Mouse (Mus musculus) adrenal gland, postnatal 14 days (tissue): ENCODE measurements around the gene Scamp2. TPM values are rescaled to one million over a fixed set of nuclear protein-coding genes. Genes with fewer than 3 reads are reported as not detected.

Experiments
- DNase-seq: peaks from one replicate; pipeline ENCODE4 v3.0.0; 2021; ENCODE audit warnings: mixed read lengths
- total RNA-seq: library from RNA; stranded (reverse); gene quantifications from 2 replicates; pipeline ENCODE4 v1.2.3, GENCODE M21; 2021

The Scamp2 gene
- total RNA-seq, 1 experiment from 2014 or later, result 41.8 TPM

DNA sequence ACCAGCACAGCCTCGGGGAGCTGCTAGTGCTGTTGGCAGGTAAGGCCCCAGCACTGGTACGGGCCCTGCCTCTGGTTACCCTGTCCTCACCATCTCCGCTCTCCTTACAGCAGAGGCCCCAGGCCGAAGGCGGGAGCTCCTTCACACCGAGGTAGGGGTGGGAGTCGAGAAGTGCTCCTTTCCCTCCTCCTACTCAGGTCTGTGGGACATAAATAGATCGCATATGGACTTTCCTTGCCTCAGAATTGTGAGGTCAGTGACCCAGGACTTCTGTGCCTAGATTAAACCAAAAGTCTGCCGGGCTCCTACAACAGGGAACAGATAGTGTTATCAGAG lies 33.4 kb downstream of the Scamp2 start:
- no peak for DNase-seq

GRCm38 (mm10) chr9:57597265-57597664 lies 36.5 kb downstream of the Scamp2 start:
- DNase-seq, result no peak

DNA sequence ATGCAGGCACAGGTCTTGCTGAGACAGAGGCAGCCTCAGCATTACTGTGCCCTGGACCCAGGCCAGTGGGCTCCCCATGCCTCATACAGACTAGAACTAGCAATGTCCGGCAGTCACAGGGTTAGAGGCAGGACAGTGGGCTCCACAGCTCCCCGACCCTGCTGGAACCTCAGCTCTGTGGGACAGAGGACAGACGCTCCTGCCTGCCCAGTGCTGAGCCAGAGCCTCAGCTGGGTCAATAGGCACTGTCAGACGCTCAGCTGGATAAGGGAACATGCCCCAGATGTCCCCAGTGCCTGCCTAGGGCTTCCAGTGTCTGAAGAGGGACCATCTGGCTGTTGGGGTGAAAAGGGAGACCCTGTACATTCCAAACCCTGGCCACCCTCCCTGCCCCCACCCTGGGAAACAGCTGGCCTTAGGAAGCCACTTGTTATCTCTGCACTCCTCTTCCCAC lies 37.2 kb downstream of the Scamp2 start:
- no peak for DNase-seq

DNA sequence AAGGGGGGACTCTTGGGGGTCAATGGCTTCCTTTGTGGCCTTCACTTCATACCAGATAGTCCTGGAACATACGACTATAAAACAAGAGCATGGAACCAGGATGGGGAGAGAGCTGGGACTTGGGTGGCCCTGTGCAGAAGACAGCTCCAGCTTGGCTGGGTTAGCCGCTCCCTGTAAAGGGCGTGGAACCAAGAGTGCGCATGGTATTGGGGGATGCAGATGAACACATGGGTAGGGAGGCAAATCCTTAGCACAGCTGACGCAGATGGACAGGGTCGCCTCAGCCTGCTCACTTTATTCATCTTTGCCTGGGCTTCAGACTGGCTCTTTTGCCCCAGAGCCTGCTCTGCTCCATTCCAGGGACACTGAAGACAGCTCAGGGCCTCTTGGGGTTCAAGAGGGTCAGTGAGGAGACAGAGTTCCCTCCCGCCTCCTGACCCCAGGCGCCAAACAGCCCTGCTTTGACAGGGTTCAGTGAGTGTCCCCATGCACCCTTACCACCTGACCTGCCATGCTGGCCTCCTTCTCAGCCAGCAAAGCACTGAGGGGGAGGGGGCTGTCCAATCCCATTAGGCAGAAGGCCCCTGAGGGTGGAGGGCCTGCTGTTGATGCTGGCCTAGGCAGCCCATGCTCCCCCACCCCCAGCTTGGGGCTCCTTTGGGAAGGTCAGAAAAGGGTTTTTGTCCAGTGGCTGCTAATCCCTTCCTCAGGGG lies 38.3 kb downstream of the Scamp2 start:
- no peak for DNase-seq

DNA sequence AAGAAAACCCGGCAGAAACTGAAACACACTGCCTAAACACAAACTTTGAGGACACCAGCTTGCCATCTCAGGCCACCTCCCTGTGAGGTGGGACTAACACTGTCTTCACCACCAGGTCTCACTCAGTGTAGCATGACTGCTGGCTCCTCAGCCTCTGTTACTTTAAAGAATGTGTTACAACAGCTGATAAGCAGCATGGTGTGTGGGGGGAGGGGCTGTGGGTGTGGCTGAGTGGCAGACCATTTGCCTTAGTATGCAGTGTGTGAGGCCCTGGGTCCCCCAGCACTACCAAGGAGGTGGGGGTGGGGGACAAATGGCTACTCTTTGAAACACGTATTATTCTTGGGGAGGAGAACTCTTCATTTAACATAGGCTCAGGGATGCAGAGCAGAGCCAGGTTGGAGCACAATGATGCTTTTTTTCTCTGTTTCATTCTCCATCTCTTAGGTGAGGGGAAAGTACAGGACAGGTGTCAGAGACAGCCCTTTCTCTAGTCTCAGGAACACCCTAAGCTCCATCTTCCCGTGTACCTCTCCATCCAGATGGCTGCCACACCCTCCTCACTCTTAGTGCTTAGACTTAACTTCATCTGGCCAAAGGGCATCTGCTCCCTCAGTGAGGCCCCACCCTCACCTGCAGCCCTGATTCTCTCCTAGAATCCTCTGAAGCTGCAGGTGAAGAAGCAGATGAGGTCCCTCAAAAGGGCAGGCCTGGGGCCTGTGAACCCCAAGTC lies 40.0 kb downstream of the Scamp2 start:
- DNase-seq, result no peak

- no peak for DNase-seq
These were observed 40.6 kb downstream of the Scamp2 start for GRCm38 (mm10) chr9:57601353-57601706.

DNA sequence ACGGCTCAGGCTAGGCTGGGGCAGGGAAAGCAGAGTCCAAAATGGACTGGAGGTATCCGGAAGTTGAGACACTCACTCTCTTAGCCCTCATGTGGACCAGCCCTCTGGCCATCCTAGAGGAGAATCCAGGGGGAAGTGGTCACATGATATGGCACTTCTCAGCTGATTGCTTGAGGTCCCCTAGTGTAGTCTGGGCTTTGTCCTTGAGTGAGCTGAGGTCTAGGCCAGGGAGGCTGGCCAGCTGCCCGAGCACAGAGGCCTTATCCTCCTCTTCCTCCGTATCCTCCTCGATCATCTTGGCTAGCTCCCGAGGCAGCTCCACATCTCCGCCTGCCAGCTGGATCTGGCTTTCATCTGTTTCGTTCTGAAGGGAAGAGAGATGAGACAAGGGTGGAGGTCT lies 41.4 kb downstream of the Scamp2 start:
- no peak for DNase-seq

DNA sequence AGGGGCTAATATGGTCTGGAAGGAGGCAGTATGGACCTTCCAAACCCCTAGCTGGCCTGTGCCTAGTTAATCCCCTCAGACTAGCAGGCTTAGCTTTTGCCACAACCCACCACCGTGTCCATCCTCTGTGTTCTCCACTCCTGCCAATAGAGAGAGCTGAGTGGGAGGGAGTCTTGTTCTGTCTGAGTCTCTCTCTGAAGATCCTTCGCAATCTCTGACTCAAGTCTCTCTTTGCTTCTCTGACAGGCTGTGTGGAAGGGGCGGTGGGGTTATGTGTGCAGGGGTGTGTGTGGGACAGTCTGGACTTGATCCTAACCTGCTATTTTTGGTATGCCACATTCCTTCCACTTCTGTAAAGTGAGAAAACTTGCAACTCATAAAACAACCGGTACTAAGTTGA lies 44.1 kb downstream of the Scamp2 start:
- DNase-seq, result no peak

DNA sequence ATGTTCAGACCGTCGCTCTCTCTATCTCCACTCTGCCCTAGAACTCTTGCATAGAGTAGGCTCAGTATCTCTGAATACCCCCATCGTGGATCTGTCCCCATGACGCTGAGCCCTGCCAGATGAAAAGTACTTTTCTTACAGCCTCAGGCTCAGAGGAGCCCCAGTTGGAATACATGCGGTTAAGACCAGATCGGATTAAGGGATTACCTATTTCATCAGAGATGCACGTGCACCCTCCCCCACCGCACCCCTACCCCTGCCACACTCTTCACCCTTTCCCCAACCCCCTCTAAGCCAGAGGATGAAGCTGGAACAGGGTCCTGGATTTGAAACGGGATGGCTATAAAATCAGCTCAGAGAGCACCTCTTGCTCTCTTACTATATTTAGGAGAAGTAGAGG lies 44.8 kb downstream of the Scamp2 start:
- DNase-seq, result no peak

- peak; percentile 83 for DNase-seq
These were observed 45.6 kb downstream of the Scamp2 start, which contains the start of gene Cplx3 for GRCm38 (mm10) chr9:57606139-57606851. TSS of gene Cplx3 (minus strand) at chr9:57606281.

DNA sequence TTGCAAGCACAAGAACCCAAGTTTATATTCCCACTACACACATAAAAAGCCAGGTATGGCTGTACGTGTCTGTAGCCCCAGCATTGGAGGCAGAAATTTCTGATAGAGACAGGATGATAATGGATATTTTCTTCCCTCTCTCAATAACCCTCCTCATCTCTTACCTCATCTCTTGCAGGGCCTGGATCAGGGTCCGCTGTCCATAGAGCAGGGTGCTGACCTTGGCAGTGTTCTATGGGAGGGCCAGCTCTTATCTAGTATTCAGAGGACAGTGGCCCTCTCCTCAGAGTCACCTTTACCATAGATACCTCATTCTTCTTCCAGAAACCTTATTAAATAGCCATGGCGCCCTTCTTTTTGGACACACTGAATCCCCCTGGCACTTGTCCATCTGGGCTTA lies 49.1 kb downstream of the Scamp2 start:
- no peak for DNase-seq

DNA sequence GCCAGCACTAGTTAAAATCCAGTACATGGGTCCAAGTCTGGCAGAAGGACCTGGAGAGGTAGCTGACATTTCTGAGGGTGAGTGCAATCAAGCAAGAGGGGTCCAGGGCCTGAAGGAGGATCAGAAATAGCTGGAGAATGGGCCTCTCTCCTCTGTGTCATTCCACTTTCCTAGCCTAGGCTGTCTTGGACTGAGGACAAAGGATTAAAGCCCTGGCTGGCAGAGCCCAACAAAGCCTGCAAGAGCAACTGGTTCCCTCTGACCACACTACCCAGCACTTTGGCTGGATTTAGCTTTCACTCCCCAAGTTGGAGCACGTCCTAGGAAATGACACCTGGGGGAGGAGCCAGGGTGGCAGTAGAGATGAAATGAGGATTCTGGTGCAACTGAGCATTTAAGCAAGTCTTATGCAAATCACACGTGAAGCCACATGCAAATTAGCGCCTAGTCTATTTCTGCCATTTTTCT lies 49.6 kb downstream of the Scamp2 start:
- no peak for DNase-seq

DNA sequence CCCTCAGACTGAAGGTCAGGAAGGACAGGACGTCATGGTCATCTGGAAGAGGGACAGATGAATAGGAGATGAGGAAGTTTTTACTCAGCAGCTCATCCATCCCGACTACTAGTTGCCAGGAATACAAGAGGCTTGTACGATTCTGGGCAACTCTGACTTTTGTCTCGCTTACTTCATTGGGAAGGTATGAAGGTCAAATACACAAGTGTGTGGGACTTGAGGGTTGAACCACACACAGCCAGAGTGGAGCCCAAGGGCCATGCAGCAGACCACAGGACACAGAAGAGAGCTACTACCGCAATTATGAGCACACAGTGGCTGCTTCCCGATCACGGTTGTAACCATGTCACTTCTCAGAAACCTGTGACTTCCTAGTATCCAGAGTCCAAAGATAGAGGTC lies 51.8 kb downstream of the Scamp2 start:
- DNase-seq, result no peak

DNA sequence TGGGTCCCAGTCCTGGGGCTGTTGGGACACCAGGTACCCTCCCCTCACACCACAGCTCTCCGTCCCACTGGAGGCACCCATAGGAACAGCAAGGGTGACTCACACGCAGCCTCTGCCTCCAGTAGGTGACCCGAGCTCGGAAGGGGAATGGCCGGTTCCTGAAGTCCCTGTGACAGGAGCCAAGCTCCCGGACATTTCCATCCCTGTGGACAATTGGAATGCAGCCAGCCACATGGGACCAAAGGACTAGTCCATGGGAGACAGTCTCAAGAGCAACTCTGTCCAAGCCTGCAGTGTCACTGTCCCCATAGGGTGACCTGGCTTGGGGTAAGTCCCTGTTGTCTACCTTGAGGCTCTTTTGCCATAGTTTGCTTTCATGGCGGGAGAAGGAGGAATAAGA lies 53.2 kb downstream of the Scamp2 start:
- no peak for DNase-seq

- peak; percentile 66 for DNase-seq
These were observed 54.0 kb downstream of the Scamp2 start for GRCm38 (mm10) chr9:57614786-57615185.

DNA sequence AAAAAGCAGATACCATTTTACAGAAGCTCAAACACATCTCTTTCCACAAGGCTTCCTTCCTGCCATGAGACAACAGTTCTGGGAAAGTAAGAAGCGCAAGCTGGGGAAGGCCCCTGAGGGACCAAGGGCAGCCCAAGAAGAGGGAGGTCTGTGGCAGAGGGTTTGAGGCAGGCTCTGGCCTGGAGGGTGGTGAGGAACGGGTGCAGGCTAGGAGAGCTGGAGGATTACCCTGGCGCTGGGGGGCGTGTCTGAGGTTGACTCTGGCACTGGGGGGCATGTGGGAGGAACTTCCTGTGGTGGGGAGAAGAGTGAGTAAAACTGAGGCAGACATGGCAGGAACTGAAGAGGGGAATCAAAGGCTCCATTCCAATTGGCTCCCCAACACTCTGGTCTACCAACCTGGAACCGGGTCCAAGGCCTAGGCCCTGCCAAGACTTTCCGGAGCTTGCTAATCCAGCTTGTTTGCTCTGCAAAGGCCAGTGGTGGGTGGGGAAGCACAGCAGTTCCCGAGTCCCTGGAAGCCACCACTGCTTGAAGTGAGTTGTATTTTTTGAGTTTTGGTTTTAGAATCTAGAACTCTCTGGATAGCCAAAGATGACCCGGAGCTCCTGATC lies 56.9 kb downstream of the Scamp2 start:
- no peak for DNase-seq

GRCm38 (mm10) chr9:57618854-57619253 lies 58.1 kb downstream of the Scamp2 start:
- no peak for DNase-seq

- no peak for DNase-seq
These were observed 59.9 kb downstream of the Scamp2 start, which contains the start of gene Lman1l for GRCm38 (mm10) chr9:57620674-57621073. TSS of gene Lman1l (minus strand) at chr9:57620774.

GRCm38 (mm10) chr9:57624295-57624694 lies 63.6 kb downstream of the Scamp2 start:
- no peak for DNase-seq

DNA sequence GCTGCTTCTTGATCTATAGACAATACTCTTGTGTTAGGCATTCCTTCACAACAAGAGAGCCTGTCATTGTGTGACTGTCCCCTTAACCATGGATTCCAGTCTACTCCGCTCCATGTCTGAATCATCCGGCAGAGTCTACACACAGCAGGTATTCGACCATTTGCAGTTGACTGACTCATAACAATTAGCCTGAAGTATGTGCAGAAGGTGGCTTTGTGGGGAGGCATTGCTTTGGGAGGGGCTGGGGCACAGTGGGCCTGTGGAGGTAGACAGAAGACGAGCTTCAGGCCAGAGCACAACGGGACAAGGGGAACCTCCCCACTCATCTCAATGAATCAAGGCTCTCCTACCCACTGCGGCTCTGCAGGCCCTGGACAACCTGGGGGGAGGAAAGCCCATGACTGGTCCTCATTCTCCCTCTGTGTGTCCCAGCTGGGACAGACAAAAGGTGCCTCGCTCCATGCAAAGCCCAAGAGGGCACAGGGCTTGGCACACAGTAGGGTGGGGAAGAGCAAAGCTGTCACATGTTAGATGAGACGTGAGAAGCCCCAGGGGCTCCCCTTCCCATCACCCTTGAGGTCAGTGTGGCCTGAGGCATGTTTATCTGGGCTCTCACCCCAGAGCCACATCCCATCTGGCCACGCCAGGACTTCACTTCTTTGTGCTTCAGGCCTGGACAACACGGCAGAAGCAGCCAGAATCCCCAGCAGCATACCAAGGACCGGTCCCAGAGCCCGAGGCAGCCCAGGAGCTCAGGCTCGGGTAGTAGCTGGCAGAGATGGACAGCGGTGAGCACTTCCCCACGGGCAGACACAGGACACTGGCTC lies 65.1 kb downstream of the Scamp2 start:
- DNase-seq, result no peak

- DNase-seq, result no peak
These were observed 66.4 kb downstream of the Scamp2 start for GRCm38 (mm10) chr9:57627191-57627590.

- no peak for DNase-seq
These were observed 67.1 kb downstream of the Scamp2 start for GRCm38 (mm10) chr9:57627892-57628291.
